Mouse (Mus musculus): ENCODE measurements around the gene Gm10428. TPM values are rescaled to one million over a fixed set of nuclear protein-coding genes. Genes with fewer than 3 reads are reported as not detected.
A peak's percentile ranks its signal among the peaks of the same experiment; 100 is the strongest.

The Gm10428 gene
- total and polyA plus RNA-seq, 2 experiments from 2014 or later: 0.83 TPM; not detected in 1

DNA sequence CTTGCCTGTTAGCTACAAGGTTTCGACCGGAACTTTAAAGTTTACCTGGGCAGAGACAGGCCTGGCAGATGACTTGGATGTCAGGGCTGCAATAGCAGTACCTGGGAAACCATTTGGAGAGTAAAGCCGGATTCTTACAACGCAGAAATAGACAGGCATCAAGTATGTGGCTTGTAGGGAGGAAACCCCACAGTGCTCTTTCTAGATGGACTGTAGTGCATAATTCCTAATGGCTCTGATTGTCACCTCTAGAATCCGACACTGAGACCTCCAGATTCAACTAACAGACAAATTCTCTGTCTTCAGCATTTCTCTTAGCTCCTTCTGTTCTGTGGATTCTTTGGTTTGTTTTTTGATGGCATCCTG is 20.9 kb upstream of the Gm10428 start:
- no peak for TF ChIP-seq CTCF (IDR thresholded peaks at IDR 0.05)
- no peak for DNase-seq (ENCODE audit: low spot score)
- Histone ChIP-seq H3K4me1 (ENCODE audit: insufficient read depth, low read length) (peaks cover 8% of the 10 kb centered on the region; the same call in 1 of the 2 replicates), H3K4me2 (ENCODE audit: low read depth, low read length, poor library complexity, severe bottlenecking) (peak overlapping the region; percentile 72), H3K36me3 (ENCODE audit: insufficient read depth, low read length) (peaks cover 7% of the 10 kb centered on the region), H3K9ac (replicated peaks; ENCODE audit: low read length, poor library complexity, severe bottlenecking) (no peak overlapping the region), H3K9me3 (ENCODE audit: low read length) (no peaks in the 10 kb centered on the region), H3K4me3 (ENCODE audit: low read depth, low read length) (peak overlapping the region; percentile 93), H3K27ac (ENCODE audit: low read depth, low read length) (peak overlapping the region; percentile 95), H3K27me3 (ENCODE audit: insufficient read depth, low read length) (no peaks in the 10 kb centered on the region)
- no peak for ATAC-seq (ENCODE audit: low FRiP score)
- 3% methylated on average over 5 of the region's 5 CpGs for WGBS

DNA sequence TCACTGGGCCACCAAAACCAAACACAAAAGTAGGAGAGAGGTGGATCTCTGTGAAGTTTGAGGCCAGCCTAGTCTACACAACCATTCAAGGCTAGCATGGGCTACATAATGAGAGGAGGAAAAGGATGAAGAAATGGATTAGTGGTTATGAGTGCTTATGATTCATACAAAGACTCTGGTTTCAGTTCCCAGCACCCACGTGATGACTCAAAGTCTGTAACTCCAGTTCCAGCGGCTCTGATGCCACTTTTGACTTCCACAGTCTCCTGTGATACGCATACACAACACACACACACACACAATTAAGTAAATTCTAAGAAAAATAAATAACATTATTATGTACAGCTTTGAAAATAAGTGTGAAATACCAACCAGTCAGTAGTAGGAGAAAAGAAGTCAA is 20.2 kb upstream of the Gm10428 start:
- no peak overlapping the region for H3K27ac ChIP-seq (ENCODE audit: low read depth, low read length)
- no peak overlapping the region for H3K4me3 ChIP-seq (ENCODE audit: low read depth, low read length)
- no peak for TF ChIP-seq CTCF (IDR thresholded peaks at IDR 0.05)
- H3K4me1 ChIP-seq (ENCODE audit: insufficient read depth, low read length): peaks cover 8% of the 10 kb centered on the region; the same call in 1 of the 2 replicates
- ATAC-seq (ENCODE audit: low FRiP score) (no peak), DNase-seq (ENCODE audit: low spot score) (no peak)
- no peak overlapping the region for H3K4me2 ChIP-seq (ENCODE audit: low read depth, low read length, poor library complexity, severe bottlenecking)
- no peaks in the 10 kb centered on the region for H3K27me3 ChIP-seq (ENCODE audit: insufficient read depth, low read length)
- no peaks in the 10 kb centered on the region for H3K9me3 ChIP-seq (ENCODE audit: low read length)
- WGBS: 94% methylated on average over 3 of the region's 3 CpGs
- H3K9ac ChIP-seq (replicated peaks; ENCODE audit: low read length, poor library complexity, severe bottlenecking): no peak overlapping the region
- H3K36me3 ChIP-seq (ENCODE audit: insufficient read depth, low read length): peaks cover 3% of the 10 kb centered on the region

DNA sequence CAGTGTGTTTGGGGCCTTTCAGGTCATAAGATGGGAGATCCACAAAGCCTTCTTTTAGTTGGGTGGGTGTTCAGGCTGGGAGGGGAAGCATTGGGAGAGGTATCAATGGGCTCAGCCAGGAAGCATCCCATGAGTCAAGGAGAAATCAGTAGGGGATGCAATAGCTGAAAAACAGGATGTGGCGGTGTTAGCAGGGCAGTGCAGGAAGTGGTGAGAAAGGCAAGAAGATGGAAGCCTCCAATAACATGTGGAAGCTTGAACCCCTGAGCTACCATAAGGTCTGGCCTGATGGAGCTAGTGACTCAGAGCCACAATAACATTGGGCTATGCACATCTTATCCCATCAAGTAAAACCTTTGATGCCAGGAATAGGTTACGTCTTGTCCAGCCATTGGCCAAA is 11.7 kb upstream of the Gm10428 start:
- no peak overlapping the region for H3K4me3 ChIP-seq (ENCODE audit: low read depth, low read length)
- no peak overlapping the region for H3K4me2 ChIP-seq (ENCODE audit: low read depth, low read length, poor library complexity, severe bottlenecking)
- no peak for DNase-seq (ENCODE audit: low spot score)
- H3K9ac ChIP-seq (replicated peaks; ENCODE audit: low read length, poor library complexity, severe bottlenecking): no peak overlapping the region
- no peaks in the 10 kb centered on the region for H3K9me3 ChIP-seq (ENCODE audit: low read length)
- no peaks in the 10 kb centered on the region for H3K27me3 ChIP-seq (ENCODE audit: insufficient read depth, low read length)
- H3K36me3 ChIP-seq (ENCODE audit: insufficient read depth, low read length): no peaks in the 10 kb centered on the region
- 92% methylated on average over 2 of the region's 2 CpGs for WGBS
- no peak for ATAC-seq (ENCODE audit: low FRiP score)
- no peaks in the 10 kb centered on the region for H3K4me1 ChIP-seq (ENCODE audit: insufficient read depth, low read length)
- no peak for TF ChIP-seq CTCF (IDR thresholded peaks at IDR 0.05)
- no peak overlapping the region for H3K27ac ChIP-seq (ENCODE audit: low read depth, low read length)

DNA sequence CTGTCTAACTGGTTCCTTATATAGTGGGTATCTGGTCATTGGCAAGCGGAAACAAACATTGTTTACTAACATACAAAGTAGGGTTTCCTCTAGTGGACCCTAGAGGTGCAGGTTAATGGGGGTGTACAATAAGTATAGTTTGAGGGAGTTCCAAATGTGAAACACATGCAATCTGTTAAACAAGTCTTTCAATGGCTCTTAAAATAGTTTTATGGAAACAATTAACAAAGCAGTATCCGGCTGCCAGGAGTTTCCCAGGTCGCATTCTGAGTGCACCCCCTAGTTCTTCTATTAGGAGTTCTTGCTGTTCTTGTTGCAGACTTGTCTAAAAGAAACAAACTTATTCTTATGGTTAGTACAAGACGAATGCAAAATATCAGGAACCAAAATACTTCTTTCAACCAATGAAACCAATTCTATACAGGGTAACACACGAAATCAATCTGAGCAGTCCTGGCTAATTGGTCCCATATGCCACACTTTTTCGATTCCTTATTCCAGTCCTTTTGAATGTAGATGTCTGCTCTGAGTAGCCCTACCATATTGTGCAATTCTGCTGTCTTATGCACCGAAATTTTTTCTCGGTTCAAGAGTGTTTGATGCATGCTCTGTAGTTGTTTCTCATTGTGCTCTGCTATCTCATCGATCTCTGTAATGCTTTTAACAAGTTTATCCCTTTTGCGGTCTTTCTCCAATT is 10.5 kb upstream of the Gm10428 start:
- DNase-seq (ENCODE audit: low spot score): no peak
- TF ChIP-seq CTCF (IDR thresholded peaks at IDR 0.05): no peak
- 81% methylated on average over 10 of the region's 10 CpGs for WGBS

DNA sequence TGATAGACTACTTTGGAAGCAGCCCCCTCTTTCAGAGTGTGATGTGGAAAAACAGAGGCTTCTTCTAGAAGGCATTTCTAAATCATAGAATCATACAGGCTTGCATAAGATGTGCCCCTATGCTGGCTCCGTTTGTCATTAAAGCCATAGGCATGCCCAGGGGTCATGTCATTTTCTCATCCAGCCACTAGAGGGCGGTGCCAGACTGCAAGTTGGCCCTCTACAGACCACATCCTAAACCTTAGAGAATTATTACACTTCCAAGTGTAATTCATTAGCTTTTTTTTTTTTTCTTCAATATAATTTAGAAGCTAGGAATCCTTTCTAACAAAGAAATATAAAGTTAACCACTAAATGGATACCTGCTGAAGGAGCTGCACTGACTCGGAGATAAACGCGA is 8.8 kb upstream of the Gm10428 start:
- Histone ChIP-seq H3K27ac (ENCODE audit: low read depth, low read length) (no peak overlapping the region), H3K36me3 (ENCODE audit: insufficient read depth, low read length) (no peaks in the 10 kb centered on the region), H3K4me1 (ENCODE audit: insufficient read depth, low read length) (no peaks in the 10 kb centered on the region), H3K4me3 (ENCODE audit: low read depth, low read length) (no peak overlapping the region), H3K4me2 (ENCODE audit: low read depth, low read length, poor library complexity, severe bottlenecking) (no peak overlapping the region), H3K9me3 (ENCODE audit: low read length) (no peaks in the 10 kb centered on the region), H3K9ac (replicated peaks; ENCODE audit: low read length, poor library complexity, severe bottlenecking) (no peak overlapping the region), H3K27me3 (ENCODE audit: insufficient read depth, low read length) (no peaks in the 10 kb centered on the region)
- WGBS: 49% methylated on average over 5 of the region's 5 CpGs
- no peak for ATAC-seq (ENCODE audit: low FRiP score)
- peak; percentile 94 for TF ChIP-seq CTCF (IDR thresholded peaks at IDR 0.05)
- DNase-seq (ENCODE audit: low spot score): peak; percentile 73

More for the DNA sequence above, 10.5 kb upstream of the Gm10428 start:
- H3K9ac ChIP-seq (replicated peaks; ENCODE audit: low read length, poor library complexity, severe bottlenecking): no peak overlapping the region
- no peak for ATAC-seq (ENCODE audit: low FRiP score)
- no peak overlapping the region for H3K4me3 ChIP-seq (ENCODE audit: low read depth, low read length)
- H3K27ac ChIP-seq (ENCODE audit: low read depth, low read length): no peak overlapping the region
- H3K4me1 ChIP-seq (ENCODE audit: insufficient read depth, low read length): no peaks in the 10 kb centered on the region
- no peaks in the 10 kb centered on the region for H3K36me3 ChIP-seq (ENCODE audit: insufficient read depth, low read length)
- H3K4me2 ChIP-seq (ENCODE audit: low read depth, low read length, poor library complexity, severe bottlenecking): no peak overlapping the region
- no peaks in the 10 kb centered on the region for H3K27me3 ChIP-seq (ENCODE audit: insufficient read depth, low read length)
- H3K9me3 ChIP-seq (ENCODE audit: low read length): no peaks in the 10 kb centered on the region

DNA sequence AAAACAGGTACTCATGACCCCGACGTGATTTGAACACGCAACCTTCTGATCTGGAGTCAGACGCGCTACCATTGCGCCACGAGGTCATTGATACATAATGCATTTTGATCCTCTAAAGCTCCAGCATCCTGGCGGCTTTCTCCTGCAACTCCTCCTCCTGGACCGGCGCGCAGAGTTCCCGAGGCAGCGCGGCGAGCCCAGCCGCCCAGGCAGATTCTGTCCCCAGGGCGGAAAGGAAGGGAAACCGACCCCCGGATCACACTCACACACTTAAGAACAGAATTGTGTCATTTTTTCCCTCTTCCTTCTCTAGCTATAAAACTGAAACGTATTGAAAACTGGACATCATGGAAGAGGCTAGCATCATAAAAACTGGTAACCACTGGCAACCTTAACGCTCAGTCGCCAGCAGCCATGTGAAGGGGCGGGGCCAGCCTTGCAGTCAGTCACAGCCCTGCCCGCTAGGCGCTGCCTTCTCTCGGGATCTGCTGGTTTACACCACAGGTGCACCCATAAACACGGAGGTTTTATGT is 6.8 kb upstream of the Gm10428 start:
- DNase-seq (ENCODE audit: low spot score) (peak; percentile 75), ATAC-seq (ENCODE audit: low FRiP score) (peak; percentile 86)
- 1% methylated on average over 27 of the region's 27 CpGs for WGBS
- no peaks in the 10 kb centered on the region for H3K4me1 ChIP-seq (ENCODE audit: insufficient read depth, low read length)
- peak overlapping the region; percentile 19; the same call in 1 of the 2 replicates for H3K9ac ChIP-seq (replicated peaks; ENCODE audit: low read length, poor library complexity, severe bottlenecking)
- peak overlapping the region; percentile 40 for H3K4me3 ChIP-seq (ENCODE audit: low read depth, low read length)
- H3K9me3 ChIP-seq (ENCODE audit: low read length): no peaks in the 10 kb centered on the region
- H3K4me2 ChIP-seq (ENCODE audit: low read depth, low read length, poor library complexity, severe bottlenecking): peak overlapping the region; percentile 58
- no peaks in the 10 kb centered on the region for H3K27me3 ChIP-seq (ENCODE audit: insufficient read depth, low read length)
- no peaks in the 10 kb centered on the region for H3K36me3 ChIP-seq (ENCODE audit: insufficient read depth, low read length)
- H3K27ac ChIP-seq (ENCODE audit: low read depth, low read length): peak overlapping the region; percentile 6; the same call in 1 of the 2 replicates
- peak; percentile 54 for TF ChIP-seq CTCF (IDR thresholded peaks at IDR 0.05)

Measured in midbrain, postnatal 0 days (tissue).